Mouse (Mus musculus) neural tube, embryonic 13.5 days (tissue): Measurements from ENCODE around the gene Sptbn2. TPM values are rescaled to one million over a fixed set of nuclear protein-coding genes. Genes with fewer than 3 reads are reported as not detected.

Source experiments
- ATAC-seq: fragments of 200-750 bp; cut with Nextera tagmentation; 2 replicates; pipeline ENCODE4 v1.8.0; 2017; ENCODE audit warnings: low read depth, mild to moderate bottlenecking, moderate TSS enrichment, moderate library complexity
- H3K27ac ChIP-seq: fragments of 300-500 bp; sonication (generic); replicated peaks from 2 replicates; pipeline ENCODE4 v1.5.1; 2015; ENCODE audit warnings: moderate library complexity, mild to moderate bottlenecking, inconsistent platforms
- H3K27me3 ChIP-seq: fragments of 300-500 bp; sonication (generic); 2 replicates; pipeline ENCODE4 v1.6.1; 2015; ENCODE audit warnings: mild to moderate bottlenecking, inconsistent platforms
- H3K36me3 ChIP-seq: fragments of 300-500 bp; sonication (generic); 2 replicates; pipeline ENCODE4 v1.6.1; 2015; ENCODE audit warnings: mild to moderate bottlenecking, inconsistent platforms
- H3K4me1 ChIP-seq: fragments of 300-500 bp; sonication (generic); replicated peaks from 2 replicates; pipeline ENCODE4 v1.6.1; 2015; ENCODE audit warnings: inconsistent platforms
- H3K4me2 ChIP-seq: fragments of 300-500 bp; sonication (generic); 2 replicates; pipeline ENCODE4 v1.6.1; 2015; ENCODE audit warnings: inconsistent platforms, mild to moderate bottlenecking, moderate library complexity
- H3K4me3 ChIP-seq: fragments of 300-500 bp; sonication (generic); 2 replicates; pipeline ENCODE4 v1.5.1; 2015; ENCODE audit warnings: mild to moderate bottlenecking, inconsistent platforms
- H3K9ac ChIP-seq: fragments of 300-500 bp; sonication (generic); 2 replicates; pipeline ENCODE4 v1.6.1; 2015; ENCODE audit warnings: moderate library complexity, mild to moderate bottlenecking, inconsistent platforms
- H3K9me3 ChIP-seq: fragments of 300-500 bp; sonication (generic); 2 replicates; pipeline ENCODE4 v1.6.1; 2016; ENCODE audit warnings: inconsistent platforms
- WGBS: fragments of 180-500 bp; shearing (Covaris S2); methylation state at CpG from one replicate; pipeline ENCODE4 v1.1.7; 2015; 5-methylcytosine and 5-hydroxymethylcytosine counted together
- polyA plus RNA-seq: library from polyadenylated mRNA; unstranded; fragments of >200 nt; fragmentation: Nextera tagmentation; extraction: Ambion mirVana; gene quantifications from 2 replicates; pipeline ENCODE4 v1.2.1, GENCODE M21; 2015

Sptbn2 gene
- polyA plus RNA-seq, 1 experiment from 2014 or later: 30.4 TPM

- Histone ChIP-seq H3K4me2 (no peak overlapping the region), H3K4me1 (no peaks in the 10 kb centered on the region), H3K4me3 (no peak overlapping the region), H3K27me3 (no peaks in the 10 kb centered on the region), H3K27ac (no peak overlapping the region), H3K9me3 (no peaks in the 10 kb centered on the region), H3K9ac (no peak overlapping the region), H3K36me3 (peaks cover 97% of the 10 kb centered on the region)
- ATAC-seq: no peak
- 86% methylated on average over 13 of the region's 13 CpGs for WGBS
Observed at GRCm38 (mm10) chr19:4737866-4738265, 26.9 kb downstream of the Sptbn2 start.

- no peak for ATAC-seq
- 92% methylated on average over 11 of the region's 11 CpGs for WGBS
- Histone ChIP-seq H3K4me2 (no peak overlapping the region), H3K27me3 (no peaks in the 10 kb centered on the region), H3K36me3 (peaks cover 91% of the 10 kb centered on the region), H3K9me3 (no peaks in the 10 kb centered on the region), H3K4me1 (no peaks in the 10 kb centered on the region), H3K27ac (no peak overlapping the region), H3K9ac (no peak overlapping the region), H3K4me3 (no peak overlapping the region)
Observed at GRCm38 (mm10) chr19:4739053-4739452, 28.1 kb downstream of the Sptbn2 start.

- Histone ChIP-seq H3K4me1 (no peaks in the 10 kb centered on the region), H3K4me3 (no peak overlapping the region), H3K27me3 (no peaks in the 10 kb centered on the region), H3K9me3 (no peaks in the 10 kb centered on the region), H3K36me3 (peaks cover 91% of the 10 kb centered on the region), H3K4me2 (no peak overlapping the region), H3K27ac (no peak overlapping the region), H3K9ac (no peak overlapping the region)
- no peak for ATAC-seq
- WGBS: 95% methylated on average over 5 of the region's 5 CpGs
Observed at GRCm38 (mm10) chr19:4739762-4740161, 28.8 kb downstream of the Sptbn2 start.

- Histone ChIP-seq H3K4me2 (no peak overlapping the region), H3K9ac (no peak overlapping the region), H3K4me3 (no peak overlapping the region), H3K4me1 (no peaks in the 10 kb centered on the region), H3K36me3 (peaks cover 93% of the 10 kb centered on the region), H3K27me3 (no peaks in the 10 kb centered on the region), H3K9me3 (no peaks in the 10 kb centered on the region), H3K27ac (no peak overlapping the region)
- 85% methylated on average over 10 of the region's 10 CpGs for WGBS
- ATAC-seq: no peak
Observed at GRCm38 (mm10) chr19:4741482-4741881, 30.5 kb downstream of the Sptbn2 start.

- Histone ChIP-seq H3K4me1 (no peaks in the 10 kb centered on the region), H3K36me3 (peaks cover 93% of the 10 kb centered on the region), H3K4me2 (no peak overlapping the region), H3K27me3 (no peaks in the 10 kb centered on the region), H3K27ac (no peak overlapping the region), H3K4me3 (no peak overlapping the region), H3K9me3 (no peaks in the 10 kb centered on the region), H3K9ac (no peak overlapping the region)
- no peak for ATAC-seq
- 91% methylated on average over 6 of the region's 6 CpGs for WGBS
Observed at GRCm38 (mm10) chr19:4742229-4742628, 31.3 kb downstream of the Sptbn2 start.

GRCm38 (mm10) chr19:4743524-4743923 lies 32.6 kb downstream of the Sptbn2 start:
- Histone ChIP-seq H3K4me3 (no peak overlapping the region), H3K9ac (no peak overlapping the region), H3K27ac (no peak overlapping the region), H3K4me2 (no peak overlapping the region), H3K4me1 (no peaks in the 10 kb centered on the region), H3K27me3 (no peaks in the 10 kb centered on the region), H3K36me3 (peaks cover 93% of the 10 kb centered on the region), H3K9me3 (no peaks in the 10 kb centered on the region)
- ATAC-seq: no peak
- 39% methylated on average over 5 of the region's 5 CpGs for WGBS

GRCm38 (mm10) chr19:4744026-4744425 lies 33.1 kb downstream of the Sptbn2 start:
- Histone ChIP-seq H3K27ac (no peak overlapping the region), H3K36me3 (peaks cover 94% of the 10 kb centered on the region), H3K9ac (no peak overlapping the region), H3K4me1 (no peaks in the 10 kb centered on the region), H3K4me3 (no peak overlapping the region), H3K9me3 (no peaks in the 10 kb centered on the region), H3K4me2 (no peak overlapping the region), H3K27me3 (no peaks in the 10 kb centered on the region)
- 81% methylated on average over 14 of the region's 14 CpGs for WGBS
- no peak for ATAC-seq

GRCm38 (mm10) chr19:4745057-4745456 lies 34.1 kb downstream of the Sptbn2 start:
- 74% methylated on average over 9 of the region's 9 CpGs for WGBS
- no peak for ATAC-seq
- peaks cover 94% of the 10 kb centered on the region for H3K36me3 ChIP-seq
- no peaks in the 10 kb centered on the region for H3K27me3 ChIP-seq
- H3K4me3 ChIP-seq: no peak overlapping the region
- no peak overlapping the region for H3K27ac ChIP-seq
- H3K9ac ChIP-seq: no peak overlapping the region
- no peaks in the 10 kb centered on the region for H3K9me3 ChIP-seq
- H3K4me2 ChIP-seq: no peak overlapping the region
- H3K4me1 ChIP-seq: no peaks in the 10 kb centered on the region

GRCm38 (mm10) chr19:4745681-4746080 lies 34.7 kb downstream of the Sptbn2 start:
- H3K27me3 ChIP-seq: no peaks in the 10 kb centered on the region
- no peak overlapping the region for H3K4me2 ChIP-seq
- no peaks in the 10 kb centered on the region for H3K4me1 ChIP-seq
- no peak overlapping the region for H3K27ac ChIP-seq
- no peak for ATAC-seq
- H3K9ac ChIP-seq: no peak overlapping the region
- H3K4me3 ChIP-seq: no peak overlapping the region
- no peaks in the 10 kb centered on the region for H3K9me3 ChIP-seq
- WGBS: 95% methylated on average over 10 of the region's 10 CpGs
- peaks cover 94% of the 10 kb centered on the region for H3K36me3 ChIP-seq

GRCm38 (mm10) chr19:4746611-4747010 lies 35.6 kb downstream of the Sptbn2 start:
- H3K36me3 ChIP-seq: peaks cover 94% of the 10 kb centered on the region
- 86% methylated on average over 14 of the region's 14 CpGs for WGBS
- no peaks in the 10 kb centered on the region for H3K27me3 ChIP-seq
- H3K27ac ChIP-seq: no peak overlapping the region
- no peaks in the 10 kb centered on the region for H3K9me3 ChIP-seq
- no peak overlapping the region for H3K4me3 ChIP-seq
- no peaks in the 10 kb centered on the region for H3K4me1 ChIP-seq
- H3K9ac ChIP-seq: no peak overlapping the region
- no peak for ATAC-seq
- no peak overlapping the region for H3K4me2 ChIP-seq

GRCm38 (mm10) chr19:4747631-4748312 lies 36.8 kb downstream of the Sptbn2 start:
- no peaks in the 10 kb centered on the region for H3K27me3 ChIP-seq
- H3K4me3 ChIP-seq: no peak overlapping the region
- 90% methylated on average over 9 of the region's 9 CpGs for WGBS
- ATAC-seq: no peak
- H3K9me3 ChIP-seq: no peaks in the 10 kb centered on the region
- no peak overlapping the region for H3K4me2 ChIP-seq
- no peaks in the 10 kb centered on the region for H3K4me1 ChIP-seq
- H3K36me3 ChIP-seq: peaks cover 94% of the 10 kb centered on the region
- H3K27ac ChIP-seq: no peak overlapping the region
- no peak overlapping the region for H3K9ac ChIP-seq

GRCm38 (mm10) chr19:4748493-4748892 lies 37.5 kb downstream of the Sptbn2 start:
- H3K4me3 ChIP-seq: no peak overlapping the region
- H3K27ac ChIP-seq: no peak overlapping the region
- H3K4me2 ChIP-seq: no peak overlapping the region
- H3K9me3 ChIP-seq: no peaks in the 10 kb centered on the region
- H3K27me3 ChIP-seq: no peaks in the 10 kb centered on the region
- no peak overlapping the region; the same call in 1 of the 2 replicates for H3K9ac ChIP-seq
- H3K36me3 ChIP-seq: peaks cover 93% of the 10 kb centered on the region
- no peaks in the 10 kb centered on the region for H3K4me1 ChIP-seq
- ATAC-seq: no peak
- WGBS: 82% methylated on average over 10 of the region's 10 CpGs

GRCm38 (mm10) chr19:4749975-4750374 lies 39.0 kb downstream of the Sptbn2 start:
- H3K4me1 ChIP-seq: no peaks in the 10 kb centered on the region; the same call in 1 of the 2 replicates
- H3K9me3 ChIP-seq: no peaks in the 10 kb centered on the region
- no peaks in the 10 kb centered on the region for H3K27me3 ChIP-seq
- 84% methylated on average over 6 of the region's 6 CpGs for WGBS
- H3K9ac ChIP-seq: no peak overlapping the region
- H3K36me3 ChIP-seq: peaks cover 81% of the 10 kb centered on the region
- H3K4me3 ChIP-seq: no peak overlapping the region
- ATAC-seq: no peak
- no peak overlapping the region for H3K4me2 ChIP-seq
- H3K27ac ChIP-seq: no peak overlapping the region
